Mouse (Mus musculus) hematopoietic stem cell, adult 5-6 weeks (primary cell): ENCODE data around the gene Gm21992. TPM values are rescaled to one million over a fixed set of nuclear protein-coding genes. Genes with fewer than 3 reads are reported as not detected.

Experiments used
- ATAC-seq, 2 experiments: fragments of 125-278 bp in 1 of 2; replicated peaks in 1 of 2; 2 replicates each; pipeline ENCODE4 v1.8.0; 2016 to 2017; ENCODE audit warnings: inconsistent platforms in 2 of 2, mild to moderate bottlenecking in 2 of 2, moderate number of reproducible peaks in 2 of 2, low read depth in 1 of 2, moderate TSS enrichment in 1 of 2; ENCODE audit not compliant: low FRiP score in 2 of 2, poor library complexity in 2 of 2, severe bottlenecking in 2 of 2, insufficient read depth in 1 of 2, low TSS enrichment in 1 of 2
- total RNA-seq: library from RNA; stranded (forward); fragments of 172-1452, 232-1000 nt; gene quantifications from 2 replicates; pipeline ENCODE4 v1.2.3, GENCODE M21; 2017

The Gm21992 gene
- total RNA-seq, 1 experiment from 2014 or later = 41.8 TPM

DNA sequence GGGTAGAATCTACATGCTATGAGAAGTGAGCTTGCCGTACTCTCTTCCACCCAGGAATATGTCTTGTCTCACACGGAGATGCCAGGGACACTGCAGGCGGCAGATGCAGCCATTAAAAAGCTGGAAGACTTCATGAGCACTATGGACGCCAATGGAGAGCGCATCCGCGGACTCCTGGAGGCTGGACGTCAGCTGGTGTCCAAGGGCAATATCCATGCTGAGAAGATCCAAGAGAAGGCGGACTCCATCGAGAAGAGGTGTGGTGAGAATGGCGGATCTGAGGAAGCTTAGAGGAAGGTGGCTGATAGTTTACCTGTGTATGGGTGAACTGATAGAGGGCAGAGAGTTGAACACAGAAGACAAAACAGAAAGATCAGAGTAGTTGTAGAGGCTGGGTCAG lies 72.4 kb downstream of the Gm21992 start:
- ATAC-seq = no peak

- ATAC-seq = no peak
Observed at GRCm38 (mm10) chr19:4737866-4738265, 73.5 kb downstream of the Gm21992 start.

GRCm38 (mm10) chr19:4733052-4733451 lies 78.4 kb downstream of the Gm21992 start:
- no peak for ATAC-seq

DNA sequence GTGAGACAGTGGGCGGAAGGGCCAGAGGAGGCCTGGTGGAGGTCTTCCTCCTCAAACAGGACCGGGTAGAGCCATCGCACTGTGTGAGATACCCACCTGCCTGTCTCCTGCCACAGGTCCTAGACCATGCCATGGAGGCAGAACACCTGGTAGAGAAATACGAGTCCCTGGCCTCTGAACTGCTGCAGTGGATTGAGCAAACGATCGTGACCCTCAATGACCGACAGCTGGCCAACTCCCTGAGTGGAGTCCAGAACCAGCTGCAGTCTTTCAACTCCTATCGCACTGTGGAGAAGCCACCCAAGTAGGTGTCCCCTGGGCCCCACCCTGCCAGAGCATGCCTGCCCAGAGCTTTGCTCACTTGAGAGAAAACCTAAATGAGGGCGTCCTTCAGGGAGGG lies 82.2 kb downstream of the Gm21992 start:
- no peak for ATAC-seq

DNA sequence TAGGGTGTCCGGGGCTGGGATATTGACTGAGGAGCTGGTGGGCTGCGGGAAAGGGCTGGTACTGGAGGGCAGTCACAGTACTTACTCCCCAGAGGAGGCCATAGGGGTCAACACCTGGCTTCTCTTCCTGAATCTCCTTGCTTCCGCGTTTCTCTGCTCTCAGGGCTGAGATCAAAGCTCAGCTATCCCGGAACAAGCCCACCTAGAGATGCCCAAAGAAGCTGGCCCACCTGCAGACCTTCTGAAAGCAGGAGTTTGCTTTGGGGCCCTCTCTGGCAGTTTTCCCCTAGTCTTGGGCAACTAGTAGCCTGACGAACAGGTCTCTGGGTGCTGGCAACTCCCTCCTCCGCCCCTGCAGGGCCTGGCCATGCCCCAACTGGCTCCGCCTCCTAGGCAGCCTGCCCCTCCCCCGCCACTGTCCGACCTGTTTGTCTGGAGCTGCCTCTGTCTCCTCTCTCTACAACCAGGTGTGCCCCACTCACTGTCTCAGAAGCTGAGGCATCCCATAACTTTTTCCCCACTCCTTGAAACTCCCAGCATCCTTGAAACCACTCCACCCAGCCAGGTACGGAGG lies 90.7 kb downstream of the Gm21992 start:
- no peak for ATAC-seq

DNA sequence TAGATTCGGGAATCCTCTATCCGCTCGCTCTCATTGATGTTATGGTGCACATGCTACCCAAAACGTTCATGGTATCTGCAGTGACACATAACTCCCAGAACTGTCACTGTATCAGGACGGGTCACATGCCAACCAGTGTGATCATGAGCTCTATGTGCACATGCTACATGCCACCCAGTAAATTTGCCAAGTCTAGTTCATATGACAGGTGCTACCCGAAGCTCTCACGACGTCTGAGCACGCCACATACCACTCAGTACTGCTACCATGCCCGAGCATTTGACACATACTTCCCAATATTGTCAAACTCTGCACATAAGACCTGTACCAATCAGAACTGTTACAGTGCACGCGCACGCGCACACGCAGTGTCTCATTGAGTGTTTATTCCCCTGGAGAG lies 91.3 kb downstream of the Gm21992 start:
- no peak for ATAC-seq

DNA sequence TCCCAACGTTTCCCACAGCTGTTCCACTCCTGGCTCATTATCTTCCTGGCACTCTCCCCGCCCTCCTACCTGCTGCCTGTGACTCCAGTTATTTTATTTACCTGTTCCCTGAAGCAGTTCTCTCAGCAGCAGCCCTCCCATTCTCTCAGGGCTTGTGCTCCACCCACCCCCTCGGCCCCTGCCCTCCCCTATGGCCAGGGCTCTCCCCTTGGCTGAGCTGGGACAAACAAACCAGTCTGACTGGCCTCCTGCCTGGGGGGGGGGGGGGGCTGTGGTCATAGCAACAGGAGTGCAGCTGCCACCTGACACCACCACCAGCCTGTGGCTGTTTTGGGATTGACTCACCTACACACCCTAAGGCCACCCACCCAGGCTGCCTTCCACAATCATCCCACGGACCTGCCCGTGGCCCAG lies 92.1 kb downstream of the Gm21992 start:
- no peak for ATAC-seq

DNA sequence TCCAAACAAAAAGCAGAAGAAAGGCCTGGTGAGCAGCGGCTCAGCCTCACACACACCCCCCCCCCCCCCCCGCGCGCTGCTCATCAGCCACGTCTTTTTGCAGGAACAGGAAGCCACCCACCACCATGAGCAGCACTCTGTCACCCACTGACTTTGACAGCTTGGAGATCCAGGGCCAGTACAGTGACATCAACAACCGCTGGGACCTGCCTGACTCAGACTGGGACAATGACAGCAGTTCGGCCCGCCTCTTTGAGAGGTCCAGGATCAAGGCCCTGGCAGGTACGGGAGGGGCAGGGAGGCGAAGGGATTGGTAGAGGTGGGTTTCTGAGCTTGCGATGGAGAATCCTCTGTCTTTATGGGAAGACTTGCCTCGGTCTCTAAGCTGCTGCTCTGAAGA lies 92.7 kb downstream of the Gm21992 start:
- ATAC-seq = peak; percentile 33 to 68; a peak in 2 of 4 replicates

DNA sequence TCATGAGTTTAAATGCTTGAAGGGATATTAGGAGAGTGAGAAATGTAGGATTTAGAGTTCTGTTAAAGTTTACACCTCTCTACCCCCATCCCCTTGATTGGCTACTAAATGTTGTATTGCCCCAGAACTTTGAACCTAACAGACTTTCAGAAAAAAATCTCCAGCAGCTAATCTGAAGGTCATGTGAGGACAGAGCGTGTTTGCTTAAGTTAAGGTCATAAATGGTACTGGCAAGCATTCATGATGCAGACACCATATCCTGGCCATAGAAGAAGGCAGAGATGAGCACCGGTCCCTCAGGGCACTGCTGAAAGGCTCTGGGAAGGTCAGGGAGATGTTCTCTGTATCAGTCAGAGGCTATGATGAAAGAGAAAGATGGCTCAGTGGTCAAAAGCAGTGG lies 94.1 kb downstream of the Gm21992 start:
- ATAC-seq = no peak

GRCm38 (mm10) chr19:4716756-4717155 lies 94.7 kb downstream of the Gm21992 start:
- no peak for ATAC-seq

GRCm38 (mm10) chr19:4713886-4714285 lies 97.5 kb downstream of the Gm21992 start:
- ATAC-seq = no peak

DNA sequence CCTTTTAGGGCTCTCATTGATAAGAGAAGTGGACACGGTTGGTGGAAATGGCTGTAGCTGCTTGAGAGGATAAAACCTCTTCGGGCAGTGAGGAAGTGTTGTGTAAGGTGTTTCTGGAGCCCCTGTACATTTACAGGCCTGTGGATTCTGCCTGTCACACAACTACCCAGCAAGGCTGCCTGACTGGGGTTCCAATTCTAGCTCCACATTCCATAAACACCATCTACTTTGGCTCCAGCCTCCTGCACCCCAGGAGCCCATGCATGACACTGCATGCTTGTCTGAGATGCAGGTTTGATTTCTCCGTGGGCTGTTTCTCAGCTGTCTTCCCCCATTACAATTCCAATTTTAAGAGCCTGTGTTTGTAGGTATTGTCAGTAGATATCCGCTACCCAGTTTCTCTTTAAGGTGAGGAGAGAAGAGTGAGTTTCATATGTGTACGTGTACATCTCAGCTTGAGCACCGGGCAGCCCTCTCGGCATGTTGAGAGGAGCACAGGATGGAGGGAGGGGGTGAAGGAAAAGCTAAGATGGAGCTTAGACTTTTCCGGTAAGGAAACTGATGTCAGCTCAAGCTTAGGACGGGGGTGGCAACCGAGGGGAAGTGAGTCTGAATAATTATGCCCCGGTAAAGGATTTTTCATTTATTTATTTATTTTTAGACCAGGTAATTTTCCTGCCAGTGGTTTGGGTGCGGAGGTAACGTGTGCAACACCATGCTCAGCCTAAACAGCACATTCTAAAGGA lies 98.5 kb downstream of the Gm21992 start:
- no peak for ATAC-seq

- no peak for ATAC-seq
Observed at GRCm38 (mm10) chr19:4712156-4712780, 99.1 kb downstream of the Gm21992 start.

DNA sequence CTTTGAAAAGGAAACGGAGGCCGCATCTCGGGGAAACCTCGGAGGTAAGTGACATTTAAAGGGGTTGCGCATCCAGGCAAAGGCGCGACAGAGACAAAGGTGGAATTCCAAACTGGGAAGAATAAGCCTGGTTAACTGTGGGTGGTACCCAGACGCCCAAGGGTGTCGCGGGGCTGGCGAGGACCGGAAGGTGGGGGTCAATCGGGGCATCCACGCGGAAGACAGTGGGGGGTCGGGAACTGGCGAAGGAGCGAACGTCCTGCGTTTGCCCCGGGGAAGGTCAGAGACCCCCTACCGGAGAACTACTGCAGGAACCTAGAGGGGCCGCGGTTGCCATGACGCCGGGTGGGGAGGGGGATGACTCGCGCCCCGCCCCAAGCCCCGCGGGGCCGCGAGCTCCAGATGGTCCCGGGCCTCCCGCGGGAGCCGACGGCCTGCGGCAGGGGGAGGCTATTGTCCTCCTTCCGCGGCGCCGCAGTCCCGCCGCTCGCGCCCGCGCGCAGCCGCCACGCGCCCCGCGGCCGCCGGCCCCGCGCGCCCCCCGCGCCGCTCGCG lies 99.7 kb downstream of the Gm21992 start:
- no peak for ATAC-seq

DNA sequence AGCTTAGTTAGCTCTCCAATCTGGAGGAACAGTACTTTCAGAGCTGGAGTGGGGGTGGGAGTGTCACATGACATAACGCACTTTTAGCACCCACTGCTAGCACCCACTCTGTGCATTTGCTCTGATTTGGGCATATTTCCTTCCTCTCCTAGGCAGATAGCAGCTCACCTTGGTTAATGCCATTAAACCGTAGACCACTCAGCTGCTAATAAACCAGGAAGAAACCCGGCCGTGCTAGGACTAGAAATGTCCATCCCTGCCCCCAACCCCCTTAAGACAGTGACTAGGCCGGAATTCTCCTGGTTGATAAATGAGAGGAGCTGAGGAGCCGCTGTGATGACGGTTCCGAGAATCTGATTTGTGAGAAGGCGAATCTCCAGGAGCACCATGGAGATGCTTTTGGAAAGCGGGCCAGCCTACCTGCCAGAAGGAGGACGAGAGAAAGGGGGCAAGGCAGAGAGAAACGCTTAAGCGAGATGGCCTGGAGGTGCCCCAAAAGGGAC lies 100.3 kb downstream of the Gm21992 start, which contains the start of gene Sptbn2:
Sptbn2 (plus strand) TSS at position 70 of the 503 bp plus-strand sequence.
- no peak for ATAC-seq

DNA sequence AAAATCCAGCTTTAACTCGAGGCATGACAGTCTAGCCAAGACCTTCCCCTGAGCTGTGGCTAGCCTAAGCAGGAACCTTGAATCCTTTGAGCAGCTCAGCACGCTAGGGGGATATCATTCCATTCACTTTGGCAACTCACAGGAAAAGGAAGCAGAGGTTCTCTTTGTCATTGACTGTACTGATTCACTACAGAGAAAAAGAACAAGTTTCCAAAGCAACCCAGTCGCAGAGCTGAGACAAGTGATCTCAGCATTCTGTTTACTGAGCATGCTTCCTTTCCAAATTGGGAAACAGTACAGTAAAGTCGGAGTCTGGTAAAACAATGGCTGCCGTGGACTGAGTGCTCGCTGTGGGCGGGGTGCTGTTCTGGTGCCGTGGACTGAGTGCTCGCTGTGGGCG lies 102.6 kb downstream of the Gm21992 start:
- ATAC-seq = no peak

DNA sequence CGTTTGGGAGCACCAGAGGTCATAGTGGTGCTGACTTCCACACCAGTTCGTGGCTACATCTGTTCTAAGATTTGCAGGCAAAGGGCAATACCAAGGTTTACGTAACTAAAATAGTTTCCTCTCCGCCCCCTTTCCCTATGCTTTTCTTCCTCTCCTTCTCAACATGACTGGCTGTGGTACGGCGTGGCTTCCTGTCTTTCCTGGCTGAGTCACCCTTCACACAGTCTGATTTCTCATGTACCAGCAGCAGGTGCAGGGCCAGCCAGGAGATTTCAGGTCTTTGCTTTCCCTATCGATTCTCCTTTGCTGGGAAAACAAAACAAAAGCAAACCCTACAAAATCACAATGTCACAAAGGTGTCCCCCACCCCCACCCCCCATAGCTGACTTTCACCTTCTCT lies 110.2 kb downstream of the Gm21992 start:
- ATAC-seq = peak; percentile 72 to 89; a peak in 3 of 4 replicates

GRCm38 (mm10) chr19:4700656-4701055 lies 110.8 kb downstream of the Gm21992 start:
- ATAC-seq = no peak
